Mouse (Mus musculus) retina, postnatal 1 day (tissue): ENCODE measurements at regions not wholly inside any gene's neighbourhood (a gene's known extent, or its start where the extent isn't known, plus 50 kb on each side); places are given as distances from the start of the nearest gene placed in this dataset.
A peak's percentile ranks its signal among the peaks of the same experiment; 100 is the strongest.

ENCODE experiments used
- DNase-seq: peaks from one replicate; pipeline ENCODE4 v3.0.0-alpha.2; 2012

GRCm38 (mm10) chr17:14610791-14611522 is 83.1 kb downstream of the Thbs2 start:
- DNase-seq, result no peak

- no peak for DNase-seq
Observed at GRCm38 (mm10) chr17:14608845-14609244, 85.2 kb downstream of the Thbs2 start.

- no peak for DNase-seq
Observed at GRCm38 (mm10) chr17:14606356-14606989, 87.6 kb downstream of the Thbs2 start.

- no peak for DNase-seq
Observed at GRCm38 (mm10) chr17:14599681-14600080, 94.4 kb downstream of the Thbs2 start.

DNA sequence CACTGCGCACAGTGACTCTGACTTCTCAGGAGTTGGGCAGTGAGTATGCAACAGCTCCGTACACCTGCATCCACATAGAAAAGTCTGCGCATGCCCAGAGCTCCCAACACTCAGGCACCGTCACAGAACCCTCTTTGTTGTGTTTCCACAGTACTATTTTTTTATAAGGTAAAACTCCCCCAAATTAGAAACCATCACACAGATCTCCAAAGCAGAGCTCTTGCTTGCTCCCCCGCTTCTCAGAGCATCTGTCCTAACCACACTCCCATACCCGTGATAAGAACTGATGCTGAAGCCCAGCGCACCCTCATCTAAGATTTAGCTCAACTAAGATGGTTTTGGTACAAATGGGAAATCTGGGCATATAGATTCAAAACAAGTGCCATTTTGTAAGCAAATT is 97.6 kb downstream of the Thbs2 start:
- DNase-seq, result no peak

- DNase-seq, result no peak
Observed at GRCm38 (mm10) chr17:14595525-14595924, 98.5 kb downstream of the Thbs2 start.

DNA sequence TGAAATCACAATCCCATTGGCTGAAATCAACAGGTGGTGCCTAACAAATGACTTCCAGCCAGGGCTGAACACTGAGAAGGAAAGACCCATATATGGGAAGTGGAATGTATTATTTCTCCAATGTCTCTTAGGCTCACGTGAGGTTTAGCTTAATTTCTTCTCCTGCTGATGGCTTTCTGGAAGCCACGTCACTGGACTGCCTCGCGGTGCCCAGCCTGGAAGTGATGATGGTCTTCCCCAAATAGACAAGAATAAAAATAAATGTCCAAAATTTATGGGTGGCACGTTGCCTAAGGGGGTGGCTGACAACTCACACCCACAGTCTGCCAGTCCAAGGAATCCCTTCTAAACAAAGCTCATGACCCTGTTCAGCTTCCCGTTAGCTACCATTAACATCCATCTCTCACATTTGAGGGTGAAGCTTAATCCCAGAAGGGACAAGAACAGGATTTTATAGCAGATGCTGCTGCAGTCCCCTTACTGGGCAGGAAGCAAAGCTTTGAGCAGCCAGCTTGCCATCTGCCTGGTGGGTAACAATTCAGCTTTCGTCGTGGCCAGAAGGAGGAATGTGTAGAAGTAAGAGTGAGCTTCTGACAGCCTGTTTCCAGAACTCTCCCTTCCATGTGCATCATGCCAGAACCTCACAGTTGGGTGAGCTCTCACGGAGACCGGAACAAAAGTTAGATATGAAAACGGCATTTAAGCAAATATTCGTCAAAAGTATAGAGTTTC is 105.8 kb downstream of the Thbs2 start:
- DNase-seq, result no peak

- no peak for DNase-seq
Observed at GRCm38 (mm10) chr17:14579671-14580070, 114.4 kb downstream of the Thbs2 start.

DNA sequence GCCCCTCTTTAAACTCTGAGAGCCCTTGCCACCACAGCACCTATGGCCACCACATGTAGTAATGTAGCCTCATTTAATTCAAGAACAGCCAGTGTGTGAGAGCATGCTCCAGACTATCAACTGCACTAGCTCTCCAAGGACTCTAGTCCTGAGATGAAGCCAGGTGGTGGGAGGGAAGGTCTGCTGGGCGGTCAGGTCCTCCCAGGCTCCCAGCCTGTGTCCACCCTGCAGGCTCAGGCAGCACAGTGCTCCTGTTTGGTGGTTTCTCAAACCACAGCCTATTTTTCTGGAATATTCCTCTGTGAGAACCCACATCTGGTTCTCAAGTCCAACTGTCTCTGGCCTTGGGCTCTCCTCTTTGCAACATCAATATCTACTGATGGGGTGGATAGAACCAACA is 115.3 kb downstream of the Thbs2 start:
- no peak for DNase-seq

- no peak for DNase-seq
Observed at GRCm38 (mm10) chr17:14578194-14578593, 115.8 kb downstream of the Thbs2 start.

DNA sequence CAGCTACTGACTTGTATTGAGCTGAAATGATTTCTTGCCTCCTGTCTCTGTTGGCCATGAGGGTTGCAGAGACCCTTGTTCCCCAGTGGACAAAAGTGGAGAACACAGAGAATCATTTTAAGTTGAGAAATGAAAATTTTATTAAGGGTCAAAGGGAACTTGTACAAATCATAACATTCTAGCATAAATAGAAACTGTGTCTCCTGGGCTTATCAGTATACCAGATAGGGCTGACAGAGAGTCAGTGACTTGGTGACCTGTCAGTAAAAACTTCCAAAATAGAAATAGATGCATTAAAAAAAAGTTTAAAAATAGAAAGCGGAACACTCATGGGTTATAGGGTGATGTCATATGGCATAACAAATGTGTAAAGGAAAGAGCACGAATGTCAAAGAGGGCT is 117.9 kb downstream of the Thbs2 start:
- DNase-seq, result no peak

DNA sequence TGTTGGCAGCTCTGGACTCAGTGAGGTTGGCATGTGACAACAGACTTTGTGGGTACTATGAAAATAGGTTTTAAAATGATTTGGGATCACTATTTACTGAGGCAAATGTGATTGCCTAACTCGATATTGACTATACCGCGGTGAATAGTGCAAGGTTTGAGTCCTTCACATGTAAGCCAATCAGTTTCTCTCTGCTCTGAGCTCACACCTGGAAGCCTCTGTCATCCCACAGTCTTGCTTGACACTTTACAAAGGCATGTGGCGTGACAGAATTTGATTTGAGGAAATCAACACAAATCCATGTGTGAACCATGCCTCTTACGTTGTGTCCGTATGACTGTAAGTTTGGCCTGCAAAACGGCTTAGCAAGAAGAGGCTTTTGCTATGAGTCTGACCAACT is 122.9 kb downstream of the Thbs2 start:
- no peak for DNase-seq

- DNase-seq, result no peak
Observed at GRCm38 (mm10) chr17:14570266-14570775, 123.7 kb downstream of the Thbs2 start.

DNA sequence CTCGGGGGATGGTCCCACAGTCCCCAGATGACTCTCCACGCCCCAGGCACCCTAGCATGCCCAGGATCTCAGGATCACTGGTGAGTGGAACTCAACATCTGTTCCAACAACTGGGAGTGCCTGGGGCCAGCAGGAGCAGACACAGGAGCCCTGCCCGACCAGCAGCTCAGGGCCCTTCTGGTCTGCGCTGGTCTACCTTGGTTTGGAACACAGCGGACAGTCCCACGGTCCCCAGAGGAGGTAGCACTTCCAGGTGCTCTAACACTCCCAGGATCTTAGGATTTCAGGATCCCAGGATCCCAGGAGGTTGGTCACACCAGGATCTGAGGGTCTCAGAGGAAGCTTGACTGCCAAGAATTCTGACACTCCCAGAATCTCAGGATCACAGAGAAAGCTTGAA is 131.8 kb downstream of the Thbs2 start:
- DNase-seq, result no peak

GRCm38 (mm10) chr17:14557214-14557613 is 136.8 kb downstream of the Thbs2 start:
- DNase-seq, result no peak

GRCm38 (mm10) chr17:14553195-14553594 is 140.8 kb downstream of the Thbs2 start:
- no peak for DNase-seq

DNA sequence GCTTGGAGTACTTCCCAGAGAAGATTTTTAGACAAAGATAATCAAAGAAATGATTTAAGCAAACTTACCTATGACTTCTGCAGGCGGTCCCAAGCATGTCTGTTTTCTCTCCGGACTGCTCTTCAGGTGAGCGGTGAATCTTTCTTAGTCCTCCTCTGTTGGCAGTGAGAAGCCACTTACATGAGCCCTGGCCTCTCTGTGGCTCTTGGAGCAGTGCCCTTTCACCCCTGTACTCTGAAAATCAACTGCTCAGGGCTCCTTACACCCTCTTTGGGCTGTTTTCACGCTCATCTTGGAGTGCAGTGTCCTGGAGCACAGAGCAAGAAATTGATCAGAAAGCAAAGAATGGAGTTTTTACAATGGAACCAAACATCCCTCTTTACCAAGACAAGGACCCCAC is 142.0 kb downstream of the Thbs2 start:
- DNase-seq, result no peak

GRCm38 (mm10) chr17:14551610-14552009 is 142.4 kb downstream of the Thbs2 start:
- no peak for DNase-seq

- DNase-seq, result peak; percentile 68
Observed at GRCm38 (mm10) chr17:14545822-14546473, 148.1 kb downstream of the Thbs2 start.

DNA sequence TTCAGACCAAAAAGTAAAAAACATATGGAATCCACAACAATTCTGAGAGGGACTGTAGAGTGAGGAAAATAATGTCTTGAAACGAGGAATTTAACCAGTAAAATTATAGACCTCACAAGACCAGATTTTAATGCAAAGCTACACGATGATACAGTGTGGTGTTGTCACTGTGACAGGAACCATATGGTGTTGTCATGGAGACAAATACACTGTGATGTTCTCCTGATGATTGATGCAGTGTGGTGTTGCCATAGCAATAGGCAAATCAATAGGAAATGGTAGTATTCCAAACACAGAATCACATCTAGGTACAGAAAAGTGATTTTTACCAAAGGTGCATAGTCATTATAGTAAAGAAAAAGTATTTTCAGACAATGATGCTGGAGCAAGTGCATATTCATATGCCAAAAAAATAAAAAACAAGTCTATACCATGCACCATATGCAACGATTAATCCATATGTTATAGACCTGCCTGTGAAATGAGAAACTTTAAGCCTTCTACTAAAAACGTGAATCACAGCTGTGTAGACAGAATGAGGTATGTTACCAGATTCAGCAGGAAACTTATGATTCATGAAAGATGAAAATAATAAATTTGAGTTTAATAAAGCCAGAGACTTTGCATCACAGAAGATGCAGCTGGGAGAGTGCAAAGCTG is 149.6 kb downstream of the Thbs2 start:
- no peak for DNase-seq

GRCm38 (mm10) chr17:14541035-14541434 is 153.0 kb downstream of the Thbs2 start:
- no peak for DNase-seq

- DNase-seq, result no peak
Observed at GRCm38 (mm10) chr17:14540269-14540975, 153.6 kb downstream of the Thbs2 start.
